Mouse (Mus musculus) stomach, embryonic 15.5 days (tissue): ENCODE measurements around the gene Tns1. TPM values are rescaled to one million over a fixed set of nuclear protein-coding genes. Genes with fewer than 3 reads are reported as not detected.
A peak's percentile ranks its signal among the peaks of the same experiment; 100 is the strongest.

Experiments used
- ATAC-seq: fragments of 200-750 bp; cut with Nextera tagmentation; 2 replicates; pipeline ENCODE4 v1.8.0; 2017; ENCODE audit warnings: low read depth, moderate number of reproducible peaks, moderate TSS enrichment; ENCODE audit not compliant: insufficient read depth, low FRiP score
- H3K27ac ChIP-seq: fragments of 300-500 bp; sonication (generic); 2 replicates; pipeline ENCODE4 v1.5.1; 2015; ENCODE audit warnings: mild to moderate bottlenecking, inconsistent platforms
- H3K27me3 ChIP-seq: fragments of 300-500 bp; sonication (generic); replicated peaks from 2 replicates; pipeline ENCODE4 v1.6.1; 2015; ENCODE audit warnings: inconsistent platforms
- H3K36me3 ChIP-seq: fragments of 300-500 bp; sonication (generic); 2 replicates; pipeline ENCODE4 v1.6.1; 2015; ENCODE audit warnings: inconsistent platforms
- H3K4me1 ChIP-seq: fragments of 300-500 bp; sonication (generic); 2 replicates; pipeline ENCODE4 v1.6.1; 2015; ENCODE audit warnings: inconsistent platforms
- H3K4me2 ChIP-seq: fragments of 300-500 bp; sonication (generic); 2 replicates; pipeline ENCODE4 v1.6.1; 2015; ENCODE audit warnings: mild to moderate bottlenecking, inconsistent platforms
- H3K4me3 ChIP-seq: fragments of 300-500 bp; sonication (generic); replicated peaks from 2 replicates; pipeline ENCODE4 v1.5.1; 2015; ENCODE audit warnings: inconsistent platforms
- H3K9ac ChIP-seq: fragments of 300-500 bp; sonication (generic); 2 replicates; pipeline ENCODE4 v1.6.1; 2015; ENCODE audit warnings: inconsistent platforms
- H3K9me3 ChIP-seq: fragments of 300-500 bp; sonication (generic); 2 replicates; pipeline ENCODE4 v1.6.1; 2016; ENCODE audit warnings: inconsistent platforms
- WGBS: fragments of 180-500 bp; shearing (Covaris S2); methylation state at CpG from one replicate; pipeline ENCODE4 v1.1.7; 2015; 5-methylcytosine and 5-hydroxymethylcytosine counted together
- polyA plus RNA-seq: library from polyadenylated mRNA; unstranded; fragments of >200 nt; fragmentation: Nextera tagmentation; extraction: Ambion mirVana; gene quantifications from 2 replicates; pipeline ENCODE4 v1.2.1, GENCODE M21; 2015

Tns1 gene
- polyA plus RNA-seq, 1 experiment from 2014 or later: 34.5 TPM

- Histone ChIP-seq H3K9me3 (no peaks in the 10 kb centered on the region), H3K4me3 (no peak overlapping the region), H3K27ac (peak overlapping the region; percentile 66), H3K9ac (no peak overlapping the region), H3K4me2 (no peak overlapping the region), H3K36me3 (peaks cover 11% of the 10 kb centered on the region; the same call in 1 of the 2 replicates), H3K27me3 (no peaks in the 10 kb centered on the region), H3K4me1 (peaks cover 53% of the 10 kb centered on the region)
- WGBS: 51% methylated on average over 4 of the region's 4 CpGs
- ATAC-seq: no peak
Measured at GRCm38 (mm10) chr1:73954614-73955013, 169.6 kb downstream of the Tns1 start.

- no peak overlapping the region for H3K4me3 ChIP-seq
- no peaks in the 10 kb centered on the region for H3K9me3 ChIP-seq
- no peak for ATAC-seq
- no peaks in the 10 kb centered on the region for H3K27me3 ChIP-seq
- H3K27ac ChIP-seq: peak overlapping the region; percentile 66; the same call in 1 of the 2 replicates
- H3K4me2 ChIP-seq: no peak overlapping the region
- H3K9ac ChIP-seq: no peak overlapping the region
- WGBS: 91% methylated on average over 6 of the region's 6 CpGs
- peaks cover 11% of the 10 kb centered on the region; the same call in 1 of the 2 replicates for H3K36me3 ChIP-seq
- peaks cover 48% of the 10 kb centered on the region for H3K4me1 ChIP-seq
Measured at GRCm38 (mm10) chr1:73954015-73954408, 170.2 kb downstream of the Tns1 start.

- H3K9ac ChIP-seq: no peak overlapping the region
- no peak overlapping the region for H3K4me2 ChIP-seq
- H3K9me3 ChIP-seq: no peaks in the 10 kb centered on the region
- WGBS: 89% methylated on average over 20 of the region's 20 CpGs
- no peak for ATAC-seq
- H3K27ac ChIP-seq: no peak overlapping the region
- H3K36me3 ChIP-seq: peaks cover 11% of the 10 kb centered on the region; the same call in 1 of the 2 replicates
- H3K4me3 ChIP-seq: no peak overlapping the region
- H3K4me1 ChIP-seq: peaks cover 42% of the 10 kb centered on the region
- H3K27me3 ChIP-seq: no peaks in the 10 kb centered on the region
Measured at GRCm38 (mm10) chr1:73953317-73954014, 170.8 kb downstream of the Tns1 start.

- no peak overlapping the region for H3K9ac ChIP-seq
- WGBS: 72% methylated on average over 10 of the region's 10 CpGs
- peaks cover 11% of the 10 kb centered on the region; the same call in 1 of the 2 replicates for H3K36me3 ChIP-seq
- ATAC-seq: no peak
- H3K4me1 ChIP-seq: peaks cover 34% of the 10 kb centered on the region
- no peak overlapping the region for H3K4me3 ChIP-seq
- H3K27me3 ChIP-seq: no peaks in the 10 kb centered on the region
- H3K4me2 ChIP-seq: no peak overlapping the region
- no peaks in the 10 kb centered on the region for H3K9me3 ChIP-seq
- H3K27ac ChIP-seq: no peak overlapping the region
Measured at GRCm38 (mm10) chr1:73952598-73952997, 171.7 kb downstream of the Tns1 start.

GRCm38 (mm10) chr1:73951178-73951577 lies 173.1 kb downstream of the Tns1 start:
- no peaks in the 10 kb centered on the region for H3K27me3 ChIP-seq
- peaks cover 11% of the 10 kb centered on the region; the same call in 1 of the 2 replicates for H3K36me3 ChIP-seq
- no peak overlapping the region for H3K4me3 ChIP-seq
- H3K4me2 ChIP-seq: no peak overlapping the region
- peaks cover 21% of the 10 kb centered on the region for H3K4me1 ChIP-seq
- H3K9me3 ChIP-seq: no peaks in the 10 kb centered on the region
- WGBS: 93% methylated on average over 3 of the region's 3 CpGs
- H3K27ac ChIP-seq: no peak overlapping the region
- no peak for ATAC-seq
- H3K9ac ChIP-seq: no peak overlapping the region

GRCm38 (mm10) chr1:73948757-73949156 lies 175.5 kb downstream of the Tns1 start:
- H3K4me2 ChIP-seq: no peak overlapping the region
- no peak for ATAC-seq
- H3K9ac ChIP-seq: no peak overlapping the region
- H3K4me3 ChIP-seq: no peak overlapping the region
- H3K9me3 ChIP-seq: no peaks in the 10 kb centered on the region
- H3K27ac ChIP-seq: no peak overlapping the region
- no peaks in the 10 kb centered on the region for H3K27me3 ChIP-seq
- H3K4me1 ChIP-seq: peaks cover 6% of the 10 kb centered on the region; the same call in 1 of the 2 replicates
- H3K36me3 ChIP-seq: peaks cover 11% of the 10 kb centered on the region; the same call in 1 of the 2 replicates
- 56% methylated on average over 5 of the region's 5 CpGs for WGBS

GRCm38 (mm10) chr1:73947525-73948304 lies 176.5 kb downstream of the Tns1 start:
- Histone ChIP-seq H3K27ac (no peak overlapping the region), H3K4me1 (peaks cover 11% of the 10 kb centered on the region), H3K4me2 (no peak overlapping the region), H3K36me3 (peaks cover 11% of the 10 kb centered on the region; the same call in 1 of the 2 replicates), H3K4me3 (no peak overlapping the region), H3K27me3 (no peaks in the 10 kb centered on the region), H3K9ac (no peak overlapping the region), H3K9me3 (no peaks in the 10 kb centered on the region)
- no peak for ATAC-seq
- WGBS: 79% methylated on average over 15 of the region's 15 CpGs

- Histone ChIP-seq H3K4me3 (no peak overlapping the region), H3K27me3 (no peaks in the 10 kb centered on the region), H3K9ac (no peak overlapping the region), H3K4me1 (peaks cover 20% of the 10 kb centered on the region), H3K27ac (no peak overlapping the region), H3K36me3 (peaks cover 4% of the 10 kb centered on the region; the same call in 1 of the 2 replicates), H3K4me2 (no peak overlapping the region), H3K9me3 (no peaks in the 10 kb centered on the region)
- 79% methylated on average over 7 of the region's 7 CpGs for WGBS
- ATAC-seq: no peak
Measured at GRCm38 (mm10) chr1:73946701-73947100, 177.5 kb downstream of the Tns1 start.

GRCm38 (mm10) chr1:73944393-73944792 lies 179.9 kb downstream of the Tns1 start:
- H3K9ac ChIP-seq: no peak overlapping the region
- H3K4me3 ChIP-seq: no peak overlapping the region
- H3K4me2 ChIP-seq: no peak overlapping the region
- H3K36me3 ChIP-seq: no peaks in the 10 kb centered on the region
- peak overlapping the region; percentile 90 for H3K27ac ChIP-seq
- ATAC-seq: no peak
- WGBS: 63% methylated on average over 3 of the region's 3 CpGs
- H3K27me3 ChIP-seq: no peaks in the 10 kb centered on the region
- no peaks in the 10 kb centered on the region for H3K9me3 ChIP-seq
- peaks cover 22% of the 10 kb centered on the region for H3K4me1 ChIP-seq

GRCm38 (mm10) chr1:73943667-73944289 lies 180.5 kb downstream of the Tns1 start:
- no peaks in the 10 kb centered on the region for H3K9me3 ChIP-seq
- 56% methylated on average over 9 of the region's 9 CpGs for WGBS
- peaks cover 22% of the 10 kb centered on the region for H3K4me1 ChIP-seq
- no peak overlapping the region for H3K9ac ChIP-seq
- no peaks in the 10 kb centered on the region for H3K36me3 ChIP-seq
- no peak overlapping the region for H3K4me3 ChIP-seq
- peak overlapping the region; percentile 90 for H3K27ac ChIP-seq
- no peaks in the 10 kb centered on the region for H3K27me3 ChIP-seq
- ATAC-seq: peak; percentile 65; the same call in 1 of the 2 replicates
- no peak overlapping the region for H3K4me2 ChIP-seq

- peaks cover 22% of the 10 kb centered on the region for H3K4me1 ChIP-seq
- H3K4me2 ChIP-seq: no peak overlapping the region
- H3K36me3 ChIP-seq: no peaks in the 10 kb centered on the region
- 70% methylated on average over 5 of the region's 5 CpGs for WGBS
- no peak overlapping the region for H3K4me3 ChIP-seq
- H3K9me3 ChIP-seq: no peaks in the 10 kb centered on the region
- H3K27me3 ChIP-seq: no peaks in the 10 kb centered on the region
- H3K27ac ChIP-seq: peak overlapping the region; percentile 90
- ATAC-seq: no peak
- no peak overlapping the region for H3K9ac ChIP-seq
Measured at GRCm38 (mm10) chr1:73943255-73943654, 181.0 kb downstream of the Tns1 start.
